9 mouse cellular contexts compared by ENCODE assay signal in the genomic region with DNA sequence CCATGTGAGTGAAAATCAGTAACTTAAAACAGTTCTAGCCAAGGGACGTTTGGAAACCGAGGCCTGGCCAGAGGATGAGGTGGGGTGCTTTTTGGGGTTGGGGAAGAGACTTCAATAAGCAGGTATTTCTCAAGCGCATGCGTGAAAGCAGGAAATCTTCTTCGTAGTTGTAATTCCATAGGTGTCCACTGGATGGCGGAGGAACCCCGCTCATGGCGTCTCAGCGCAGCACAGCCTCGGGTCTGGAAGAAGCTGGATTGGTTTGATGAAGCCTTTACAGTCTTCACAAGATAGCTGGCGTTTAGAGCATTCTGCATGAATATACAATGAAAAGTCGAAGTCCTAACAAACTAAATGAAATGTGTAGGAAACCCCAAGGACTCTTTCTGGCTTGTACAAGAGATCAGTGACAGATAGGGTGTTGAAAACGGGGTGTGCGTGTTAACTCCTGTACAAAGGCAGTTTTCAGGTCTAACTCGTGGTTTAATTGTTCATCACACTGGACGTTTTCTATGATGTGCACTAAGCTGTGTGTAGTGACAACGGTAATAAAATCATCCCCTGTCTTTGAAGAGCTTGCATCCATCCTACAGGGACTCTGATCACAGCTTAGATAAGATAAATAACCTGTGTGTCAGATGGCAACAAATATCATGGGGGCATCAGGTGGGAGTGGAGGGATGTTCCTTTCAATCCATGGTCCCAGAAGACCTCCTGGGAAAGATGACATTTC.
DNase-seq lines count a peak whose midpoint lies in the region; ATAC-seq and TF ChIP-seq lines count a peak whose summit lies in the region.
"Had no signal": no experiment of that assay in that cellular context is flagged by ENCODE, and none has a peak within 500 bp of the region (broad histone marks: within the 10 kb centered on the region; RNA-seq: fewer than 3 reads in every experiment).

No protein-coding gene starts in this region.

- no peak overlapping the region for H3K4me2 ChIP-seq in embryonic facial prominence, embryonic 11.5 days (ENCODE audit: low read depth, low read length)
- H3K4me2 ChIP-seq in kidney, postnatal 0 days (ENCODE audit: low read length) = no peak overlapping the region
- no peak overlapping the region for H3K4me2 ChIP-seq in liver, embryonic 13.5 days
- H3K4me2 ChIP-seq in neural tube, embryonic 12.5 days (replicated peaks) = peak overlapping the region; percentile 23; the same call in 1 of the 2 replicates

- no peaks in the 10 kb centered on the region for H3K9me3 ChIP-seq in embryonic facial prominence, embryonic 11.5 days (replicated peaks; ENCODE audit: control insufficient read depth, low read length)
- no peaks in the 10 kb centered on the region for H3K9me3 ChIP-seq in heart, embryonic 10.5 days
- no peaks in the 10 kb centered on the region for H3K9me3 ChIP-seq in kidney, postnatal 0 days (replicated peaks; ENCODE audit: low read length)
- no peaks in the 10 kb centered on the region for H3K9me3 ChIP-seq in liver, embryonic 13.5 days (replicated peaks)
- no peaks in the 10 kb centered on the region for H3K9me3 ChIP-seq in neural tube, embryonic 12.5 days

- no peak overlapping the region for H3K9ac ChIP-seq in embryonic facial prominence, embryonic 11.5 days (replicated peaks; ENCODE audit: low read length)
- H3K9ac ChIP-seq in kidney, postnatal 0 days (ENCODE audit: low read depth, low read length) = no peak overlapping the region
- no peak overlapping the region for H3K9ac ChIP-seq in liver, embryonic 13.5 days
- no peak overlapping the region for H3K9ac ChIP-seq in neural tube, embryonic 12.5 days

- peak; percentile 97 for TF ChIP-seq CTCF in kidney, postnatal 0 days (IDR thresholded peaks at IDR 0.05; ENCODE audit: low read depth)

- WGBS in embryonic facial prominence, embryonic 11.5 days = 22% methylated on average over 17 of the region's 17 CpGs
- 17% methylated on average over 17 of the region's 17 CpGs for WGBS in heart, embryonic 10.5 days
- 11% methylated on average over 17 of the region's 17 CpGs for WGBS in kidney, postnatal 0 days
- WGBS in liver, embryonic 13.5 days (ENCODE audit: insufficient replicate concordance) = 13% methylated on average over 17 of the region's 17 CpGs
- WGBS in neural tube, embryonic 12.5 days = 18% methylated on average over 17 of the region's 17 CpGs

- H3K4me1 ChIP-seq in embryonic facial prominence, embryonic 11.5 days (ENCODE audit: control insufficient read depth, insufficient read depth, low read length) = no peaks in the 10 kb centered on the region
- H3K4me1 ChIP-seq in heart, embryonic 10.5 days = no peaks in the 10 kb centered on the region
- H3K4me1 ChIP-seq in kidney, postnatal 0 days (replicated peaks; ENCODE audit: insufficient read depth, low read length) = no peaks in the 10 kb centered on the region
- H3K4me1 ChIP-seq in liver, embryonic 13.5 days (replicated peaks) = no peaks in the 10 kb centered on the region
- 0 out of 2 replicates have a peak, but pooled peaks cover 4% of the 10 kb centered on the region for H3K4me1 ChIP-seq in neural tube, embryonic 12.5 days

- no peaks in the 10 kb centered on the region for H3K36me3 ChIP-seq in embryonic facial prominence, embryonic 11.5 days (replicated peaks; ENCODE audit: control insufficient read depth, insufficient read depth, low read depth, low read length)
- H3K36me3 ChIP-seq in heart, embryonic 10.5 days = no peaks in the 10 kb centered on the region
- H3K36me3 ChIP-seq in kidney, postnatal 0 days (ENCODE audit: insufficient read depth, low read length) = no peaks in the 10 kb centered on the region
- no peaks in the 10 kb centered on the region for H3K36me3 ChIP-seq in liver, embryonic 13.5 days
- no peaks in the 10 kb centered on the region for H3K36me3 ChIP-seq in neural tube, embryonic 12.5 days

- no peaks in the 10 kb centered on the region for H3K27me3 ChIP-seq in embryonic facial prominence, embryonic 11.5 days (ENCODE audit: control insufficient read depth, insufficient read depth, low read length)
- H3K27me3 ChIP-seq in heart, embryonic 10.5 days (ENCODE audit: insufficient read depth, poor library complexity, severe bottlenecking) = no peaks in the 10 kb centered on the region
- no peaks in the 10 kb centered on the region for H3K27me3 ChIP-seq in kidney, postnatal 0 days (ENCODE audit: insufficient read depth, low read length)
- H3K27me3 ChIP-seq in liver, embryonic 13.5 days = no peaks in the 10 kb centered on the region
- no peaks in the 10 kb centered on the region for H3K27me3 ChIP-seq in neural tube, embryonic 12.5 days (replicated peaks)

- no peak overlapping the region for H3K4me3 ChIP-seq in embryonic facial prominence, embryonic 11.5 days (ENCODE audit: low read depth, low read length)
- no peak overlapping the region for H3K4me3 ChIP-seq in heart, embryonic 10.5 days
- H3K4me3 ChIP-seq in kidney, postnatal 0 days (replicated peaks; ENCODE audit: low read depth, low read length) = no peak overlapping the region
- no peak overlapping the region for H3K4me3 ChIP-seq in liver, embryonic 13.5 days (replicated peaks)
- H3K4me3 ChIP-seq in neural tube, embryonic 12.5 days = no peak overlapping the region
- H3K4me3 ChIP-seq: erythroblast, embryonic 14.5 days had no signal

- ATAC-seq in embryonic facial prominence, embryonic 11.5 days (replicated peaks; ENCODE audit: insufficient number of reproducible peaks, low FRiP score, low TSS enrichment, low read depth) = no peak
- peak; percentile 60 for ATAC-seq in kidney, postnatal 0 days (replicated peaks; ENCODE audit: low FRiP score, low read depth)
- no peak for ATAC-seq in liver, embryonic 13.5 days (ENCODE audit: low read depth)
- peak; percentile 81 for ATAC-seq in neural tube, embryonic 12.5 days (ENCODE audit: low FRiP score, low read depth)

- no peak overlapping the region for H3K27ac ChIP-seq in embryonic facial prominence, embryonic 11.5 days (replicated peaks; ENCODE audit: low read depth, low read length)
- no peak overlapping the region for H3K27ac ChIP-seq in heart, embryonic 10.5 days
- no peak overlapping the region for H3K27ac ChIP-seq in kidney, postnatal 0 days
- no peak overlapping the region for H3K27ac ChIP-seq in liver, embryonic 13.5 days
- H3K27ac ChIP-seq in neural tube, embryonic 12.5 days = no peak overlapping the region

- DNase-seq in B cell, adult 2 months = peak; percentile 83 to 85
- DNase-seq in adrenal gland, postnatal 14 days = peak; percentile 86
- DNase-seq in embryonic facial prominence, embryonic 11.5 days (ENCODE audit: low spot score) = peak; percentile 86
- DNase-seq in heart, embryonic 10.5 days (ENCODE audit: low spot score) = peak; percentile 85
- peak; percentile 90 for DNase-seq in kidney, postnatal 0 days (ENCODE audit: low spot score)
- peak; percentile 35 for DNase-seq in liver, embryonic 13.5 days
- DNase-seq in telencephalon, adult 2 months (ENCODE audit: low read depth, low spot score) = peak; percentile 82

Comparison
In these comparisons a context has a peak if more than half of its experiments do, and no peak if none do; other contexts are left out.
1. DNase-seq: peak in every context shown above with its lines; median percentile 90 in kidney, postnatal 0 days; 86 in adrenal gland, postnatal 14 days; 86 in embryonic facial prominence, embryonic 11.5 days; 85 in heart, embryonic 10.5 days; 84 in B cell, adult 2 months; 82 in telencephalon, adult 2 months; 35 in liver, embryonic 13.5 days.
2. ATAC-seq: peak in kidney, postnatal 0 days (single experiment) and neural tube, embryonic 12.5 days (single experiment); none in embryonic facial prominence, embryonic 11.5 days (single experiment) and liver, embryonic 13.5 days (single experiment).